Mouse (Mus musculus): ENCODE data around the gene Bpifc.
"Not testable (repeated sequence)": the region's sequence is repeated elsewhere in the genome, so short reads cannot be mapped to it uniquely, and the experiment has no call there.

Bpifc gene

DNA sequence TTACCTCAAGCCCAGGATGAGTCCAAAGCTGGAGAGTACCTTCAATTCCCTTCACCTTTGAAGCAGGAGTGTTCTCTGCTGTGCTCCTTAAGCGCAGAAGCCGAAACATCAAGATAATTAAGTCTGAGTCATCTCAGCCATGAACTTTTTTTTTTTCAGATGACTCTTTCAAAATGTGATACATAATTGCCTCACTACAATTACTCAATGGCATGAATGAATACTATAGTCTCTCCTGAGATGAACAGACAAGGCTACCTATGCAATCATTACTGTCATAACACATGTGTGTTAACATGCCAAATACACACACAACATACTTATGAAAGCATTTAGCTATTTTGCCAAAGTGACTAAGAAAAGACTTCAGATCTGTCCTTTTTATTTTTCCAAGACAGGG, at the start of gene Bpifc:
Gene Bpifc, minus strand, starts transcription at position 115 of the 400 bp plus-strand sequence.
- DNase-seq (ENCODE audit: low spot score in 2 of 2), result no peak

- no peak for DNase-seq (ENCODE audit: low spot score in 2 of 2)
These were observed 48.6 kb upstream of the Bpifc start for GRCm38 (mm10) chr10:86060267-86060666.

- DNase-seq (ENCODE audit: low spot score in 2 of 2), result no peak
These were observed 46.0 kb upstream of the Bpifc start for GRCm38 (mm10) chr10:86057712-86058111.

DNA sequence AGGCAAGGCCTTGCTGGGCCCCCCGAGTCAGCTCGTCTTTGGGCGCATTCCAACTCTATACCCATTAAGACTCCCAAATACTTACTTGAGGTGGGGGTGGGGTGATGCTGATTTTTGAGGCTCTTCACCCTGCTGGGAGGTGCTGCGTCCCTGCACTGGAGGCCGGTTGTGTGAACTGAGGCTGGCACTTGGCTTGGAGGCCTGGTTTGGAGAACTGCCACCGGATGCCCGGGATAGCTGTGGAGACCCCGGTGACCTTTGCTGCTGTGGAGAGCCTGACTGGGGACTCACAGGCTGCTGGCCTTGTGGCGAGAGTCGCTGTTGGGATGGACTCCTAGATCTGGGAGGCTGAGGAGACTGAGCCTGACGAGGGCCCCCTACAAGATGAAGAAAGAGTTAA, 45.6 kb upstream of the Bpifc start:
- DNase-seq (ENCODE audit: low spot score in 2 of 2), result no peak

- no peak for DNase-seq (ENCODE audit: low spot score in 2 of 2)
These were observed 44.7 kb upstream of the Bpifc start for GRCm38 (mm10) chr10:86056297-86056903.

GRCm38 (mm10) chr10:86052818-86053522, 41.3 kb upstream of the Bpifc start:
- no peak for DNase-seq (ENCODE audit: low spot score in 2 of 2)

DNA sequence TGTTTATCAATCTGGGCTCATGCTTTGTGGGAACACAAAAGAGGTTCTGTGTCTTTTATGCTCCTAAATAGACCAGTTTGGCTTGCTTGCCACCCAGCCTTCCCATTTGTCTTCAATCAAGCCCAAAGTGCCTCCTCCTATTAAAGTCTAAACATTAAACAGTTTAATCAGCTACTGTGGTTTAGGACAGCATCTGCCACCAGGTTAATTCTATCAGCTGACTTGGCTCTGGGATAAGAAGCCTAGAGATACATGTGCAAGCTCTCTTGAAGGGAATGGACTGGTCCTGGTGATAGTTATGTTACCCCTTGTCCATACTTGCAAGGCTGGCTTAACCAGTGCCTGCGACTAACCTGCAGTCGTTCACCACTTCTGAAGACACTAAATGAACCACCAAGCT, 38.8 kb upstream of the Bpifc start:
- no peak for DNase-seq (ENCODE audit: low spot score in 2 of 2)

DNA sequence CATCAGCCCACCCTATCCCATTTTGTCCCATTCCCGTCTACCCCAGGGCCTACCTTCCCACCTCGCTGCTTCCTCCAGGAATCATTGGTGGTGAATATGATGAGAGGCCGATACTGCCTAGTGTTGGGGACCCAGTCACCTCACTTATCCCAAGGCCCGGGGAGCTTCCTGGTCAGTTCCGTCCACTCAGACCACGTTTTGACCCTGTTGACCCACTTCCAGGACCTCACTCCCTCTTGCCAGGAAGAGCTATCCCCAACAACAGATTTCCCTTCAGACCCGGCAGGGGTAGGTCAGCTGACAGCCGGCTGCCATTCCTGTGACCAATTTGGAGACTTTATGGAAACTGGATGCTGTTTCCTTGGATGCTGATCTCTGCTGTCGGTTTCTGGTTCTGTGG, 36.1 kb upstream of the Bpifc start:
- no peak for DNase-seq (ENCODE audit: low spot score in 2 of 2)

- no peak for DNase-seq (ENCODE audit: low spot score in 2 of 2)
These were observed 34.7 kb upstream of the Bpifc start for GRCm38 (mm10) chr10:86046371-86046770.

DNA sequence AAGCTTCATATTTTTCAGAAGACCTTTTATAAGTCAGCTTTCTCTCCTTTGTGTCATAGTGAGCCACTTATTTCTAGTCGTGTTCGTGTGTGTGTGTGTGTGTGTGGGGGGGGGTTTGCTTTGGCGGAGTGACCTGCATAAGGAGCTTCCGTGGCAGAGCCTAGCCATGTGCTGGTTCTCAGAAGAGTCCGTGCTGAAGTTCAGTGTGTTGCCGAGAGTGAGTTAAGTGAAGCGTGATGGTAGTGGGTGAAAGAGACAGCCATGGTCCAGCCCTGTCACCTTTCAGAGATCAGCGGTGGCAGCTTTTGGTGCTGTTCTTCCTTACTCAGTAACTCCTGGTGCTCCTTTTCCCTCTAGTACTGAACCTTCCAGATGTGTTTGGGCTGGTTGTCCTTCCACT, 32.4 kb upstream of the Bpifc start:
- no peak for DNase-seq (ENCODE audit: low spot score in 2 of 2)

- DNase-seq (ENCODE audit: low spot score in 2 of 2), result no peak
These were observed 32.0 kb upstream of the Bpifc start for GRCm38 (mm10) chr10:86043651-86044050.

GRCm38 (mm10) chr10:86034007-86034728, 22.5 kb upstream of the Bpifc start:
- no peak for DNase-seq (ENCODE audit: low spot score in 2 of 2)

DNA sequence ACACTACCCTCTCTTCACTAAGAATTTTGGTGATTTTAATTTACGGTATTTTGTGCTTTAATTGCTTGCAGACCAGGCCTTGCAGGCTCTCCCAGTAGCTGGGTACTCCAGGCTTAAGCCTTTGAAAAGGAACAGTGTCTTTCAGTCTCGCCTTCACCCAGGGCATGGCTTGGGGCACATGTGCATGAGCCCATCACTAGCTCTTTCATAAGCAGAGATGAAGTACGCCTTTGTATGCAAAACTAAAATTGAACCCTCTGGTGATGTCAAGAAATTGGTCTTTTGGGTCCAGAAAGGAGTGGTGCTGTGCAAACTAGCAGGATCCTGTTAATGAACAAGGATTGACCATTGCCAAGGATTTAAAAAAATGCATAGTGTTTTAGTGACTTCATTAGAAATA, 20.8 kb upstream of the Bpifc start:
- no peak for DNase-seq (ENCODE audit: low spot score in 2 of 2)

DNA sequence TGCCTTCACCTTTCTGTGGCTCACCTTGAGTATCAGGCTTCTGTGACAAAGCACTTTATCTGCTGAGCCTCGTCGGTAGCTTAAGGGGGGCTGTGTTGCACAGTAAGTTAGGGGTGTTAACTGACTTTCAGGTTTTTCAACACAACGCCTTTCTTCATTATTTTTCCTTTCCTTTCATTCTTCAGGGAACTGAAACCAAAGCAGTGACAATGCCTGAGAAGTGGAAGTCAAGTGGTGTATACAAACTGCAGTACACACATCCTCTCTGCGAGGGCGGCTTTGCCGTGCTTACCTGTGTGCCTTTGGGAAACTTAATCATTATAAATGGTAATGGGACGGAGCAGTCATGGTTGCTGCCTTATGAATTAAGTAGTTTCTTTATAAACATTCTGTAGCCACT, 19.0 kb upstream of the Bpifc start:
- DNase-seq (ENCODE audit: low spot score in 2 of 2), result no peak

DNA sequence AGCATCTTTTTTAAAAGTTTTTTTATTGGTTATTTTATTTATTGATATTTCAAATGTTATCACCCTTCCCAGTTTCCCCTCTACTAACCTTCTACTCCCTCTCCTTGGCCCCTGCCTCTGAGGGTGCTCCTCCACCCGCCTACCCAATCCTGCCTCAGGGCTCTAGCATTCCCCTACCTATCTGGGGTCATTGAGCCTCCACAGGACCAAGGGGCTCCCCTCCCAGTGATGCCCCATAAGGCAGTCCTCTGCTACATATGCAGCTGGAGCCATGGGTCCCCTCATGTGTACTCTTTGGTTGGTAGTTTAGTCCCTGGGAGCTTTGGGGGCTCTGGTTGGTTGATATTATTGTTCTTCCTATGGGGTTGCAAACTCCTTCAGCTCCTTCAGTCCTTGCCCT, 15.1 kb upstream of the Bpifc start:
- not testable (repeated sequence) for DNase-seq (ENCODE audit: low spot score in 2 of 2)

DNA sequence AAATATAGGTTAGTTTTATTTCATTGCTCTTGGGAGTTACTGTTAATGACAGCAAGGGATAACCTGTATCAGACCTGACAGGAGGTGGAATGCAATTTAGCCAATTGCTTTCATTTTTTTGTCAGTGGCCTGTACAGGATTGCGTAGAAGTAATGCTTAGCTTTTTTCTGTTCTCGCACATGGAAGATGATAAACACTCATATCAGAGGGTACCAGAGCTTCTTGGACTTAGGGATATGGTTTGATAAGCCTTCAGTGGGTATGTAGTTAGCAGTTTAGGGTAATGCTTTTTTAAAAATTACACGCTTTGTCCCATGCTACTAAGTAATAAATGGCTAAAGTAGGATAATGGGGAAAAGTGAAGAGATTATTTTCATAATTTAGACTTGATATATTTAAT, 14.7 kb upstream of the Bpifc start:
- DNase-seq (ENCODE audit: low spot score in 2 of 2), result no peak

DNA sequence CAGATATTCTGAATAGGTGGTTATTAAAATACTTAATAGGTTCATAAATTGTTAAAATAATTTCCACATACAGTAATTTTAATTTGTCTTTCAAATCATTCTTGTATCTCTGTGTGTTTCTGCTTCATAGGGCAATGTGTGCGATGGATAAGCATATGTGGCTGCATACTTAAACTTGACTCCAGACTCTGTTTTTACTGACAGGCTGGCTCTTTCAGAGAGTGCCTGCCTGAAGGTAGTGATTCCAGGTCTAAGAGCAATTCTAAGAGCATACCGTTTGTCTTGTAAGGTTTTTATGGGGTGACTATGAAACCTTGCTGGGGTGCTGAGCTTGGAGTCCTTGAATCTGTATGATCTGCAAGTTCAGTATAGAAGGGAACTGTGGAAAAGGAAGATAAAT, 14.2 kb upstream of the Bpifc start:
- DNase-seq (ENCODE audit: low spot score in 2 of 2), result no peak

DNA sequence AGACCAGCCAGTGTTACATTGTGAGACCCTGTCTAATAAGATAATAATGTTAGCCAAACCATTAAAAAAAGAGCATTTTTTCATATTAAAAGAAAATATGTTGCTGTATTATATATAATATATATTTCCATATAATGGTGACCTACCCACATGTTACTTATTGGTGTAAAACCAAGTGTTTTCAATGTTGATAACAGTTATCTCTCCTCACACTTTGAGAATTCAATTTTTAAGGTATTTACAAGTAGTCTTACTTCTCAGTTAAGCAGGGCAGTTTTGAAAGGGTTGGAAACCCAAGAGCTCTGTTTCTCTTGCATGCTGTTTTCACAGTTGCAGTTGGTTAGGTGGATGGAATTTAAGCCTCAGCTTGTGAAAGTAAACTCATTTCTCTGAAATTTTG, 11.5 kb upstream of the Bpifc start:
- DNase-seq (ENCODE audit: low spot score in 2 of 2), result no peak

DNA sequence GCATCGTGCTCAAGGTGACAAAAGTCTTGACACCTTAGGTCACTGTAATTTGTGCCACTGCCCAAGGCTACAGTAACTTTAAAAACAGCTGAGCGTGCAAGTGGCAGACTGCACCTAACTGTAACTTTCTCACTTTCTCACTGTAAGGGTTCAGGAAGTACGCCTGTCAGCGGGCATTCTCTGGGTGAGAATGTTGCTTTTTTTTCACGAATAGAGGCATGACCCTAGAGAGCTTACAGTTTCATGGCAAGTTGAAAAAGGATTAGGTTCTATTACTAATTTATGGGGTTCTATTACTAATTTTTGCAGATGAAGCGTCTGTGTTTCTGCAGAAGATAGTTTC, 10.8 kb upstream of the Bpifc start:
- DNase-seq (ENCODE audit: low spot score in 2 of 2), result no peak

GRCm38 (mm10) chr10:86021749-86022473, 10.2 kb upstream of the Bpifc start, which contains the start of gene Fbxo7:
Fbxo7 (plus strand) TSS chr10:86021972.
- peak; percentile 76 to 77 for DNase-seq (ENCODE audit: low spot score in 2 of 2)

- DNase-seq (ENCODE audit: low spot score in 2 of 2), result no peak
These were observed 9.7 kb upstream of the Bpifc start for GRCm38 (mm10) chr10:86021408-86021748.

- DNase-seq (ENCODE audit: low spot score in 2 of 2), result no peak
These were observed 7.1 kb upstream of the Bpifc start for GRCm38 (mm10) chr10:86018813-86019212.

- no peak for DNase-seq (ENCODE audit: low spot score in 2 of 2)
These were observed 6.1 kb upstream of the Bpifc start for GRCm38 (mm10) chr10:86017781-86018180.

All from right cerebral cortex, postnatal 36 days (tissue).